Mouse (Mus musculus): Measurements from ENCODE around the gene Ankrd34c.

DNA sequence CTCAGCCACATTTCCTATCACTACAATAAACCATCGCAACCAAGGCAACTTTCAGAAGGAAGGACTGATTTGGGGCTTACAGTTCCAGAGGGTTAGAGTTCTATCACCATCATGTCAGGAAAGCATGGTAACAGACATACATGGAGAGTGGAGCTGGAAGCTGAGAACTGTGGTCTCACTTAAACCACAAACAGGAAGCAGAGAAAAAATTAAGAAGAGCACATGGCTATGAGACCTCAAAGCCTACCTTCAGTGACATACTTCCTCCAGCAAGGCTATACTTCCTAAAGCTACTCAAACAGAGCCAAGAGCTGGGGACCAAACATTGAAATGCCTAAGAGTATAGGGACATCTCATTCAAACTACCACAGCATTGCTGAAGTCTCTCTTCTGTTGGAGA is 20.3 kb upstream of the Ankrd34c start:
- TF ChIP-seq CTCF (IDR thresholded peaks at IDR 0.05; ENCODE audit: low read depth, low read length) (no peak), POLR2A (IDR thresholded peaks at IDR 0.05; ENCODE audit: insufficient read depth, low read length) (no peak), EP300 (IDR thresholded peaks at IDR 0.05; ENCODE audit: insufficient read depth, low read depth, low read length) (no peak)
